Mouse (Mus musculus): ENCODE data around the gene Ppcs.

DNA sequence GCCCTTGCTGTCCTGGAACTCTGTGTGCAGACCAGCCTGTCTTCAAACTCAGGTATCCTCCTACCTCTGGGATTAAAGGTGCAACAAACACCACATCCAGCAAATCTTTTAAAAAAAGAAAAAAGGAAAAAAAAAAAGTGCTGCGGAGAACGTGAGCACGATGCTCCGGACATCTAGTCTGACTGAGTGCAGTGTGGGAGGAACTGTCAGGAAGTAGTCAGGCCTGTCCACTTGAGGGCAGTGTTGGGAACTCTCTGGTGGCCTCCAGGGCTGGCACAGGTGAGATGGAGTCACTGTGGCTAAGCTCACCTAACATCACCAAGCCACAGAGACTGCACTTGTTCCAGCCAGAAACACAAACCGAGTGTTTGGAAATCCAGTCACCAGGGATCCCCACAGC is 8.5 kb upstream of the Ppcs start:
- TF ChIP-seq CTCF (IDR thresholded peaks at IDR 0.05; ENCODE audit: low read depth, low read length) (peak; percentile 34; the same call in 1 of the 2 replicates), POLR2A (IDR thresholded peaks at IDR 0.05; ENCODE audit: borderline replicate concordance, low read depth, low read length) (no peak)
